Mouse (Mus musculus) embryonic facial prominence, embryonic 10.5 days (tissue): ENCODE data around the gene Loxl4. TPM values are rescaled to one million over a fixed set of nuclear protein-coding genes. Genes with fewer than 3 reads are reported as not detected.

Experiments used
- DNase-seq: peaks from one replicate; pipeline ENCODE4 v3.0.0-alpha.2; 2017; ENCODE audit warnings: low spot score
- H3K27ac ChIP-seq: fragments of 300-500 bp; sonication (generic); replicated peaks from 2 replicates; pipeline ENCODE4 v1.5.1; 2016; ENCODE audit warnings: mild to moderate bottlenecking
- H3K27me3 ChIP-seq: fragments of 300-500 bp; sonication (generic); replicated peaks from 2 replicates; pipeline ENCODE4 v1.6.1; 2016; ENCODE audit warnings: low read depth, mild to moderate bottlenecking; ENCODE audit not compliant: poor library complexity, severe bottlenecking
- H3K36me3 ChIP-seq: fragments of 300-500 bp; sonication (generic); replicated peaks from 2 replicates; pipeline ENCODE4 v1.6.1; 2016; ENCODE audit warnings: mild to moderate bottlenecking, moderate library complexity
- H3K4me1 ChIP-seq: fragments of 300-500 bp; sonication (generic); 2 replicates; pipeline ENCODE4 v1.6.1; 2016
- H3K4me3 ChIP-seq: fragments of 300-500 bp; sonication (generic); 2 replicates; pipeline ENCODE4 v1.5.1; 2016; ENCODE audit warnings: mild to moderate bottlenecking, moderate library complexity
- H3K9me3 ChIP-seq: fragments of 300-500 bp; sonication (generic); 2 replicates; pipeline ENCODE4 v1.6.1; 2016; ENCODE audit warnings: mild to moderate bottlenecking
- WGBS: fragments of 180-500 bp; shearing (Covaris S2); methylation state at CpG from one replicate; pipeline ENCODE4 v1.1.7; 2016; 5-methylcytosine and 5-hydroxymethylcytosine counted together
- polyA plus RNA-seq: library from polyadenylated mRNA; unstranded; fragments of >200 nt; fragmentation: Nextera tagmentation; extraction: Ambion mirVana; gene quantifications from 2 replicates; pipeline ENCODE4 v1.2.1, GENCODE M21; 2016

Gene Loxl4
- polyA plus RNA-seq, 1 experiment from 2014 or later = 0.24 TPM

GRCm38 (mm10) chr19:42580701-42581100, 31.9 kb downstream of the Loxl4 start:
- peaks cover 10% of the 10 kb centered on the region for H3K4me1 ChIP-seq
- no peaks in the 10 kb centered on the region for H3K9me3 ChIP-seq
- no peak for DNase-seq
- no peak overlapping the region for H3K4me3 ChIP-seq
- H3K27me3 ChIP-seq = no peaks in the 10 kb centered on the region
- 43% methylated on average over 4 of the region's 4 CpGs for WGBS
- no peak overlapping the region for H3K27ac ChIP-seq
- H3K36me3 ChIP-seq = peaks cover 27% of the 10 kb centered on the region

DNA sequence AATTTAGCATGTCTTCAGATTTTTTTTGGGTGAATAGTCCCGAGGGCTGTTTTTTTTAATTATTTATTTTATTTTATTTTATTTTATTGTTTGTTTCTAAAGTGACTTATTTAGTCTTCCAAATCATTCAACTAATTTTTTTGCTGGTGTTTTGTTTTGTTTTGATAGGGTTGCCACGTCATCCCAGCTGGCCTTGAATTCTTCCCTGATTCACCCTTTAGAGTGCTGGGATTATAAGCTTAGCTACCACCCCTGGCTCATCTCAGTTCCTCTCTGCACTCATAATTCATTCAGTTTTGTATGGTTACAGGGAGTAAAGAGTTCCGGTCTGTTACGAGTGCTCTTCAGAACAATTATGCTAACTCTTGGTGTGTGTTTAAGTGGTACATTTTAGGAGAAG, 34.0 kb downstream of the Loxl4 start:
- Histone ChIP-seq H3K36me3 (peaks cover 10% of the 10 kb centered on the region), H3K27ac (no peak overlapping the region), H3K9me3 (no peaks in the 10 kb centered on the region), H3K4me3 (no peak overlapping the region), H3K27me3 (no peaks in the 10 kb centered on the region), H3K4me1 (peaks cover 3% of the 10 kb centered on the region; the same call in 1 of the 2 replicates)
- DNase-seq = no peak
- WGBS = 87% methylated on average over 4 of the region's 4 CpGs

DNA sequence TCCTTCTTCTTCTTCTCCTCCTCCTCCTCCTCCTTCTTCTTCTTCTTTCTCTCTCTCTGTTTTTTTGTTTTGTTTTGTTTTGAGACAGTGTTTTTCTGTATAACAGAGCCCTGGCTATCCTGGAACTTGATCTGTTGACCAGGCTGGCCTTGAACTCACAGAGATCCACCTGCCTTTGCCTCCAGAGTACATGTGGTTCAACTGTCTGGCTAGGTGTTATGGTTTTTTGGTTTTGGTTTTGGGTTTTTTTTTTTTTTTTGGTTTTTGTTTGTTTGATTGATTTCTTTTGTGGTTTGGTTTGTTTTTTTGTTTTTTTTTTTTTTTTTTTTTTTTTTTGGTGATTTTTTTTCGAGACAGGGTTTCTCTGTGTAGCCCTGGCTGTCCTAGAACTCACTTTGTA, 35.8 kb downstream of the Loxl4 start:
- Histone ChIP-seq H3K36me3 (no peaks in the 10 kb centered on the region), H3K27ac (no peak overlapping the region), H3K9me3 (no peaks in the 10 kb centered on the region), H3K4me1 (peaks cover 3% of the 10 kb centered on the region; the same call in 1 of the 2 replicates), H3K27me3 (no peaks in the 10 kb centered on the region), H3K4me3 (no peak overlapping the region)
- 83% methylated on average over 1 of the region's 1 CpGs for WGBS
- no peak for DNase-seq

GRCm38 (mm10) chr19:42575317-42575716, 37.3 kb downstream of the Loxl4 start:
- no peak for DNase-seq
- Histone ChIP-seq H3K4me3 (no peak overlapping the region), H3K9me3 (no peaks in the 10 kb centered on the region), H3K36me3 (no peaks in the 10 kb centered on the region), H3K4me1 (no peaks in the 10 kb centered on the region), H3K27me3 (no peaks in the 10 kb centered on the region), H3K27ac (no peak overlapping the region)
- 87% methylated on average over 2 of the region's 2 CpGs for WGBS

DNA sequence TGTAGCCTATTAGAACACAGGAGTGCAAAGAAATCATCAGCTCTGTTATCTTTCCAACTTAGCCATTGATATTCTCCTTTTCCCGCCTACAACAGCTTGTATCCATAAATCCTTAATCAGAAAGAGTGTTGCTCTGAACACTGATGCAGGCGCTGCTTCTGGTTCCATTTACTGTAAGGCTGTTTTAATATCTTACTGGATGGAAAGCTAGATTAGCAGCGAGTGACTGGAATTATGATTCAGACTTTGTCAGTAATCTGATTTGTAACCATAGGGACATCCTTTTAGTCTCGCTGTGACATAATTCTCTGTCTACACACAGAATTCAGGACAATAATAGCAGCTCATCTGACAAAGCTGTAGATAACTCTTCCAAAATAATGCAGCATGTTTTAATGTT, 41.3 kb downstream of the Loxl4 start:
- Histone ChIP-seq H3K4me3 (no peak overlapping the region), H3K4me1 (no peaks in the 10 kb centered on the region), H3K36me3 (peaks cover 8% of the 10 kb centered on the region; the same call in 1 of the 2 replicates), H3K27me3 (no peaks in the 10 kb centered on the region), H3K27ac (no peak overlapping the region), H3K9me3 (no peaks in the 10 kb centered on the region)
- DNase-seq = no peak
- 90% methylated on average over 4 of the region's 4 CpGs for WGBS

GRCm38 (mm10) chr19:42569076-42569475, 43.5 kb downstream of the Loxl4 start:
- no peaks in the 10 kb centered on the region for H3K4me1 ChIP-seq
- 91% methylated on average over 2 of the region's 2 CpGs for WGBS
- H3K4me3 ChIP-seq = no peak overlapping the region
- no peak for DNase-seq
- H3K36me3 ChIP-seq = peaks cover 21% of the 10 kb centered on the region
- H3K27ac ChIP-seq = no peak overlapping the region
- no peaks in the 10 kb centered on the region for H3K9me3 ChIP-seq
- no peaks in the 10 kb centered on the region for H3K27me3 ChIP-seq

- no peaks in the 10 kb centered on the region for H3K4me1 ChIP-seq
- DNase-seq = no peak
- no peaks in the 10 kb centered on the region for H3K9me3 ChIP-seq
- H3K27me3 ChIP-seq = no peaks in the 10 kb centered on the region
- no peak overlapping the region for H3K4me3 ChIP-seq
- no peak overlapping the region for H3K27ac ChIP-seq
- peaks cover 38% of the 10 kb centered on the region for H3K36me3 ChIP-seq
These were observed 45.6 kb downstream of the Loxl4 start for GRCm38 (mm10) chr19:42567020-42567419.

GRCm38 (mm10) chr19:42566283-42567019, 46.2 kb downstream of the Loxl4 start:
- H3K27me3 ChIP-seq = no peaks in the 10 kb centered on the region
- H3K9me3 ChIP-seq = no peaks in the 10 kb centered on the region
- no peaks in the 10 kb centered on the region for H3K4me1 ChIP-seq
- H3K36me3 ChIP-seq = peaks cover 38% of the 10 kb centered on the region
- no peak for DNase-seq
- no peak overlapping the region for H3K27ac ChIP-seq
- 94% methylated on average over 4 of the region's 4 CpGs for WGBS
- no peak overlapping the region for H3K4me3 ChIP-seq

DNA sequence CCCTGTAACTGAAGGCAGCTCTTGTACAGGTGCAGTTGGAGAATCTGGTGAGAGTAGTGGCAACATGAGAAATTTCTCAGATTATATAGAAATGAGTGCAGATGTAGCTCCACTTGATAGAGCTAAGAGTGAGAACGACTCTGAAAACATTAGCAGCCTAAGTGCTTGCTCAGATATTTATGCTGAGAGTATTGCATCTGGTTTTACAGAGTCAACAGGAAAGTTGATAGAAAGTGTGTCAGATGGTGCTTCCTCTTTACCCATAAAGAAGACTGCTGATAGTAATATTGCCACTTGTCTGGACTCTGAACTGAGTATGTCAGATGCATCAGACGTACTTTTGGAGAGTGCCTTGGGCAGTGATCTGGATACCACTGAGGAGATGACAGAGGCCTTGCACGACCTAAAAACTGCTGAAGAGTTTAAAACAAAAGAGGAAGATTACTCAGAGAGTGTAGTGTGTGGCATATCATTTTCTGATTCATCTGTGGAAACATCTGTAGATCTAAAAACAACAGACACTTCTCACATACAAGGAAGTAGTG, 48.8 kb downstream of the Loxl4 start:
- Histone ChIP-seq H3K27ac (no peak overlapping the region), H3K4me1 (no peaks in the 10 kb centered on the region), H3K9me3 (no peaks in the 10 kb centered on the region), H3K27me3 (no peaks in the 10 kb centered on the region), H3K36me3 (peaks cover 38% of the 10 kb centered on the region), H3K4me3 (no peak overlapping the region)
- no peak for DNase-seq
- 89% methylated on average over 3 of the region's 3 CpGs for WGBS

DNA sequence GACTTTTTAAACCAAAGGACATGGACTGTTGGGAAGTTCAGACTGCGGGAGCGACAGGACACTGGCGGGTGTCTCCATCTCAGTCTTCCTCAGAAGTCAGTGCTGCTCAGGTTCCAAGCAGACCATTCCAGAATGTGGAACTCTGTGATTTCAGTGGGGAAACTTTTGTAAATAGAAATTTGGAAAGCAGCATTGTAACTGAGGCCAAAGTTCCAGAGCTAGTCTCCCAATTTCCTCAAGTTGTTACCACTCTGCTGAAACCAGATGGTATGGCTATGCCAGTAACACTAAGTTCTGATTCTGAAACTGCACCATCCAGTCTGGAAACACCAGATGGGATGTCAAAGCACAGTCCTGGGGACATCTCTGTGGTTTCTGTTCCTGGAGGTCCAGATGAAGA, 49.6 kb downstream of the Loxl4 start:
- H3K4me3 ChIP-seq = no peak overlapping the region
- no peaks in the 10 kb centered on the region for H3K9me3 ChIP-seq
- peaks cover 38% of the 10 kb centered on the region for H3K36me3 ChIP-seq
- 95% methylated on average over 3 of the region's 3 CpGs for WGBS
- H3K27ac ChIP-seq = no peak overlapping the region
- no peaks in the 10 kb centered on the region for H3K27me3 ChIP-seq
- DNase-seq = no peak
- H3K4me1 ChIP-seq = no peaks in the 10 kb centered on the region

DNA sequence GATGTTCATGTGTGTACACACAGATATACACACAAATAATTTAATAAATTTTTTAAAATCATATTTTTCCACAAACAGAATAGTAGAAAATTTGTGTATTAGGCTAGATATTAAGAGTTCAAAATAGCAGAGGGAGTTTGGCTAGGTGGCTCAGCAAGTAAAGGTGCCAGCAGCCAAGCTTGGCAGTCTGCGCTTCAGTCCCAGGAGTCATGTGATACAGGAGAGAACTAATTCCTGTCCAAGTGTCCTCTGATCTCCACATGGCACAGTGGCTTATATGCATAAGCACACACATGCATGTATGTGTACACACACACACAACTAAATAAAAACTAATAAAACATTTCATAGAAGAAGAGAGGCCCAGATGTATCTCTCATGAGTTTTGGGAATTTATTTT, 50.6 kb downstream of the Loxl4 start:
- 96% methylated on average over 1 of the region's 1 CpGs for WGBS
- H3K9me3 ChIP-seq = no peaks in the 10 kb centered on the region

GRCm38 (mm10) chr19:42558701-42559100, 53.9 kb downstream of the Loxl4 start:
- Histone ChIP-seq H3K36me3 (peaks cover 13% of the 10 kb centered on the region), H3K27me3 (no peaks in the 10 kb centered on the region), H3K4me1 (no peaks in the 10 kb centered on the region), H3K27ac (no peak overlapping the region), H3K9me3 (no peaks in the 10 kb centered on the region), H3K4me3 (no peak overlapping the region)
- DNase-seq = no peak
- WGBS = 85% methylated on average over 3 of the region's 3 CpGs

More for the DNA sequence above, 50.6 kb downstream of the Loxl4 start:
- Histone ChIP-seq H3K4me3 (no peak overlapping the region), H3K36me3 (peaks cover 33% of the 10 kb centered on the region), H3K27ac (no peak overlapping the region), H3K27me3 (no peaks in the 10 kb centered on the region), H3K4me1 (no peaks in the 10 kb centered on the region)
- no peak for DNase-seq
